Mouse (Mus musculus) c-Kit-positive CD71-positive TER-119-negative erythroid progenitor cells, embryonic 14.5 days (primary cell): Measurements from ENCODE around the gene Rrp9.

ENCODE experiments used
- DNase-seq: peaks from one replicate; pipeline ENCODE4 v3.0.0-alpha.2; 2013; ENCODE audit warnings: low read depth

The Rrp9 gene

DNA sequence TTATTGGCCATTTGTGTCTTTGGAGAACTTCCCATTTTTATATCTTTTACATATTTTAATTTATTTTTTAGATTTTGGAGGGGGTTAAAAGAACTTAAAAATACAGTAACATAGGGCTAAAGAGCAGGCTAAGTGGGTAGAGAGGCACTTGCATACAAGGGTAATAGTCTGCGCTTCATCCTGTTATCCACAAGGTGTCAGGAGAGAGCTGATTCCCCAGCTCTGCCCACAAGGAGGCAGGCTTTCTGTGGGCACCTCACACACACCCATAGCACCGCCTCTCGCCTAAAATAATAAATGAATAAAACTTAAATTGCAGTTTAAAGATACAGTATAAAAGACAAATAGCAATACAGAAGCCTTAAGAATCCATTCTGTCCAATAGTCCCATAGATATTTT is 56.1 kb downstream of the Rrp9 start:
- DNase-seq: peak; percentile 36

DNA sequence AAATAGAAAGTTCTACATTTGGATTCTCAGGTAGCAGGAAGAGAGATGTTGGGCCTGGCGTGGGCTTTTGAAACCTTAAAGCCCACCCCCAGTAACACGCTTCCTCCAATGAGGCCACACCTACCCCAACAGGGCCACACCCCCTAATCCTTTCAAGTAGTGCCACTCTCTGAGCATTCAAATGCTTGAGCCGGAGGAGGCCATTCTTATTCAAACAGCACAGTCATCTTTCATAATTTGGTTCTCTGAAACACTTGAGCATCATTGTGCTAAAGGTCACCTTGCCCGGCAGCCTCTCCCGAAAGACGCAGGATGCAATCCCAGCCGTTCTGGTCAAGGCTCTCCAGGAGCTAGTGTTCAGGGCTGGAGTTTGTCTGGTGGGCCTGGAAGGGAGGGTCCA is 58.5 kb downstream of the Rrp9 start:
- no peak for DNase-seq

DNA sequence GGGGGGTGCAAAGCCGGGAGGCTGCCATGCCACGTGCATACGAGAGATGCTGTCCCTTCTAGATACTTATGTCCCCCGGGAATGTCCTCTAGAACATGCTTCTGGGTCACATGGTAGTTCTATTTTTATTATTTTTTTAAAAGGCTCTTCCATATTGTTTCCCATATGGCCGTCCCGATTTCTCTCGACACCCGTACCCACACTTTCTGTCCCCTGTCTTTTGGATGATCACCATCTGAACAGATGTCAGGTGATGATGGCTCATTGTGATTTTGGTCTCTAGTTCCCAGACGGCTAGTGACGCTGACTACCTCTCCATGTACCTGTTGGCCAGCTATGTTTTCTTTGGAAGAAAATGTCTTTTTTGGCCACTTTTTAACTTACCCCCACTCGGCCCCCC is 59.2 kb downstream of the Rrp9 start:
- DNase-seq: no peak
